Mouse (Mus musculus) brain, adult 2 months (tissue): ENCODE data around the gene Stra6.

Experiments
- DNase-seq: peaks from one replicate; pipeline ENCODE4 v3.0.0; 2011; ENCODE audit warnings: low read depth, low spot score

The Stra6 gene

GRCm38 (mm10) chr9:58169426-58169825 is 105.8 kb downstream of the Stra6 start:
- DNase-seq: peak; percentile 61

GRCm38 (mm10) chr9:58172863-58173262 is 109.3 kb downstream of the Stra6 start:
- no peak for DNase-seq

- DNase-seq: peak; percentile 85
These were observed 111.2 kb downstream of the Stra6 start for GRCm38 (mm10) chr9:58174818-58175251.

GRCm38 (mm10) chr9:58175745-58176487 is 112.3 kb downstream of the Stra6 start:
- DNase-seq: peak; percentile 90

- DNase-seq: no peak
These were observed 113.6 kb downstream of the Stra6 start for GRCm38 (mm10) chr9:58177165-58177564.

- peak; percentile 31 for DNase-seq
These were observed 115.8 kb downstream of the Stra6 start for GRCm38 (mm10) chr9:58179390-58179789.

- peak; percentile 63 for DNase-seq
These were observed 120.9 kb downstream of the Stra6 start for GRCm38 (mm10) chr9:58184456-58184855.

GRCm38 (mm10) chr9:58194222-58194621 is 130.6 kb downstream of the Stra6 start:
- DNase-seq: no peak

GRCm38 (mm10) chr9:58195671-58196070 is 132.1 kb downstream of the Stra6 start:
- DNase-seq: no peak

- DNase-seq: no peak
These were observed 132.6 kb downstream of the Stra6 start for GRCm38 (mm10) chr9:58196141-58196540.

- DNase-seq: no peak
These were observed 133.3 kb downstream of the Stra6 start for GRCm38 (mm10) chr9:58196610-58197567.

GRCm38 (mm10) chr9:58197781-58198701 is 134.5 kb downstream of the Stra6 start:
- peak; percentile 68 for DNase-seq

- DNase-seq: peak; percentile 70
These were observed 135.3 kb downstream of the Stra6 start for GRCm38 (mm10) chr9:58198801-58199371.

- DNase-seq: peak; percentile 49
These were observed 136.0 kb downstream of the Stra6 start for GRCm38 (mm10) chr9:58199381-58200269.

GRCm38 (mm10) chr9:58200270-58201090 is 136.9 kb downstream of the Stra6 start:
- peak; percentile 61 for DNase-seq

- peak; percentile 43 for DNase-seq
These were observed 137.7 kb downstream of the Stra6 start for GRCm38 (mm10) chr9:58201091-58201842.

- DNase-seq: peak; percentile 57
These were observed 138.4 kb downstream of the Stra6 start for GRCm38 (mm10) chr9:58201861-58202549.
